Mouse (Mus musculus) adrenal gland, postnatal 0 days (tissue): Measurements from ENCODE around the gene Olig1. TPM values are rescaled to one million over a fixed set of nuclear protein-coding genes. Genes with fewer than 3 reads are reported as not detected.

Experiments used
- polyA plus RNA-seq: library from polyadenylated mRNA; unstranded; fragments of >200 nt; fragmentation: Nextera tagmentation; extraction: Ambion mirVana; gene quantifications from 2 replicates; pipeline ENCODE4 v1.2.1, GENCODE M21; 2015

Olig1 gene
- polyA plus RNA-seq: 0.06 and 0.11 TPM in 2 replicates

GRCm38 (mm10) chr16:91269468-91270211 lies at the start of gene Olig1:
Gene Olig1 (plus strand): TSS chr16:91269772.

GRCm38 (mm10) chr16:91225233-91226037 lies 44.1 kb upstream of the Olig1 start, which contains the start of gene Olig2:
Gene Olig2 (plus strand): TSS chr16:91225457.

Other genes starting within 250 kb of the Olig1 start
- 15.1 and 23.5 TPM in 2 replicates for gene Paxbp1, start 225.2 kb upstream of the Olig1 start, polyA plus RNA-seq
- gene 4932438H23Rik, start 174.7 kb upstream of the Olig1 start, polyA plus RNA-seq: 0.09 and 0.10 TPM in 2 replicates
- gene Olig2, start 44.3 kb upstream of the Olig1 start, polyA plus RNA-seq: not detected in 2 replicates
- 91.8 and 148 TPM in 2 replicates for gene Ifnar2, start 103.0 kb downstream of the Olig1 start, polyA plus RNA-seq
- 1.1 TPM in 1 of 2 replicates, not detected in the other for gene Gm21970, start 121.9 kb downstream of the Olig1 start, polyA plus RNA-seq
- 88.6 and 188 TPM in 2 replicates for gene Il10rb, start 136.4 kb downstream of the Olig1 start, polyA plus RNA-seq
- 34.7 and 40.5 TPM in 2 replicates for gene Ifnar1, start 215.5 kb downstream of the Olig1 start, polyA plus RNA-seq